Comparison of ENCODE assay signal across 8 mouse cellular contexts in genomic region chr15:52505278-52505831, GRCm38 (mm10).
A peak's percentile ranks its signal among the peaks of the same experiment; 100 is the strongest.
DNase-seq lines count a peak whose midpoint lies in the region; ATAC-seq and TF ChIP-seq lines count a peak whose summit lies in the region.

No protein-coding gene starts in this region.

- peak; percentile 29; the same call in 1 of the 2 replicates for TF ChIP-seq CTCF in liver, embryonic 14.5 days (IDR thresholded peaks at IDR 0.05; ENCODE audit: low read depth)

- H3K4me3 ChIP-seq in liver, embryonic 14.5 days (ENCODE audit: insufficient read depth in 1 of 2, low read depth in 2 of 2, low read length in 2 of 2): no peak overlapping the region
- H3K4me3 ChIP-seq in forebrain, embryonic 13.5 days: no peak overlapping the region
- H3K4me3 ChIP-seq in midbrain, embryonic 16.5 days (ENCODE audit: low read depth, low read length): no peak overlapping the region

- ATAC-seq in liver, embryonic 14.5 days (ENCODE audit: insufficient read depth): no peak
- ATAC-seq in forebrain, embryonic 13.5 days: peak; percentile 82
- ATAC-seq in midbrain, embryonic 16.5 days: peak; percentile 85
- no peak for ATAC-seq in erythroid progenitor cell, adult 5-6 weeks (replicated peaks; ENCODE audit: low FRiP score, poor library complexity, severe bottlenecking)

- H3K9ac ChIP-seq in liver, embryonic 14.5 days (replicated peaks): no peak overlapping the region
- no peak overlapping the region for H3K9ac ChIP-seq in forebrain, embryonic 13.5 days
- no peak overlapping the region for H3K9ac ChIP-seq in midbrain, embryonic 16.5 days (ENCODE audit: low read depth, low read length)

- no peak overlapping the region for H3K27ac ChIP-seq in liver, embryonic 14.5 days
- no peak overlapping the region for H3K27ac ChIP-seq in forebrain, embryonic 13.5 days
- H3K27ac ChIP-seq in midbrain, embryonic 16.5 days (ENCODE audit: low read length): no peak overlapping the region

- no peak for TF ChIP-seq EP300 in liver, embryonic 14.5 days (IDR thresholded peaks at IDR 0.05; ENCODE audit: low read depth)

- no peaks in the 10 kb centered on the region for H3K27me3 ChIP-seq in liver, embryonic 14.5 days (ENCODE audit: control insufficient read depth, insufficient read depth, low read length)
- no peaks in the 10 kb centered on the region for H3K27me3 ChIP-seq in forebrain, embryonic 13.5 days
- H3K27me3 ChIP-seq in midbrain, embryonic 16.5 days (ENCODE audit: control insufficient read depth, insufficient read depth, low read depth, low read length): no peaks in the 10 kb centered on the region

- peak; percentile 11 for DNase-seq in adrenal gland, postnatal 10 days
- DNase-seq in adrenal gland, adult 18-20 months (ENCODE audit: low spot score in 2 of 2): no peak
- DNase-seq in liver, embryonic 14.5 days (ENCODE audit: low read depth in 3 of 3, low spot score in 3 of 3): no peak
- no peak for DNase-seq in liver
- no peak for DNase-seq in urinary bladder, postnatal 4 days (ENCODE audit: low spot score in 2 of 2)

- no peak overlapping the region for H3K4me2 ChIP-seq in liver, embryonic 14.5 days (ENCODE audit: low read depth)
- H3K4me2 ChIP-seq in forebrain, embryonic 13.5 days: no peak overlapping the region
- H3K4me2 ChIP-seq in midbrain, embryonic 16.5 days (ENCODE audit: low read length): no peak overlapping the region

- H3K36me3 ChIP-seq in liver, embryonic 14.5 days (replicated peaks; ENCODE audit: control insufficient read depth, insufficient read depth, low read depth): no peaks in the 10 kb centered on the region
- H3K36me3 ChIP-seq in forebrain, embryonic 13.5 days (ENCODE audit: poor library complexity, severe bottlenecking): no peaks in the 10 kb centered on the region
- H3K36me3 ChIP-seq in midbrain, embryonic 16.5 days (ENCODE audit: control insufficient read depth, insufficient read depth, low read length): no peaks in the 10 kb centered on the region

- no peaks in the 10 kb centered on the region for H3K4me1 ChIP-seq in liver, embryonic 14.5 days (replicated peaks; ENCODE audit: control insufficient read depth in 2 of 2, insufficient read depth in 2 of 2, low read length in 1 of 2)
- peaks cover 6% of the 10 kb centered on the region; the same call in 1 of the 2 replicates for H3K4me1 ChIP-seq in forebrain, embryonic 13.5 days
- H3K4me1 ChIP-seq in midbrain, embryonic 16.5 days (ENCODE audit: control insufficient read depth, insufficient read depth, low read length): no peaks in the 10 kb centered on the region

- WGBS in liver, embryonic 14.5 days (ENCODE audit: insufficient replicate concordance): 26% methylated on average over 9 of the region's 9 CpGs
- WGBS in forebrain, embryonic 13.5 days: 32% methylated on average over 9 of the region's 9 CpGs
- 30% methylated on average over 9 of the region's 9 CpGs for WGBS in midbrain, embryonic 16.5 days

- H3K9me3 ChIP-seq in liver, embryonic 14.5 days (ENCODE audit: control insufficient read depth, low read length): no peaks in the 10 kb centered on the region
- H3K9me3 ChIP-seq in forebrain, embryonic 13.5 days (replicated peaks): no peaks in the 10 kb centered on the region
- no peaks in the 10 kb centered on the region for H3K9me3 ChIP-seq in midbrain, embryonic 16.5 days (replicated peaks; ENCODE audit: control insufficient read depth, low read length, poor library complexity, severe bottlenecking)

Comparison
In these comparisons a context has a peak if more than half of its experiments do, and no peak if none do; other contexts are left out.
1. ATAC-seq: peak in forebrain, embryonic 13.5 days (single experiment) and midbrain, embryonic 16.5 days (single experiment); none in liver, embryonic 14.5 days (single experiment) and erythroid progenitor cell, adult 5-6 weeks (single experiment).